8 mouse cellular contexts compared by ENCODE assay signal in genomic region chr11:59505839-59506712, GRCm38 (mm10). TPM values are rescaled to one million over a fixed set of nuclear protein-coding genes. Genes with fewer than 3 reads are reported as not detected.
A peak's percentile ranks its signal among the peaks of the same experiment; 100 is the strongest.
DNase-seq lines count a peak whose midpoint lies in the region; ATAC-seq and TF ChIP-seq lines count a peak whose summit lies in the region.

No protein-coding gene starts in this region.

- H3K27ac ChIP-seq in ES-Bruce4 (ENCODE audit: insufficient read depth, low read length) = peak overlapping the region; percentile 66
- H3K27ac ChIP-seq in forebrain, embryonic 12.5 days = peak overlapping the region; percentile 85
- peak overlapping the region; percentile 92 for H3K27ac ChIP-seq in neural tube, embryonic 15.5 days (replicated peaks)

- intact Hi-C loops in heart, postnatal 10 days (cut with DNase I) = no loop called here

- TF ChIP-seq POLR2A in ES-Bruce4 (IDR thresholded peaks at IDR 0.05; ENCODE audit: insufficient read depth, low read length) = no peak

- peak; percentile 90 for ATAC-seq in forebrain, embryonic 12.5 days (ENCODE audit: low FRiP score)
- peak; percentile 88 for ATAC-seq in neural tube, embryonic 15.5 days (ENCODE audit: low FRiP score)

- peak overlapping the region; percentile 86 for H3K4me3 ChIP-seq in ES-Bruce4 (ENCODE audit: low read depth, low read length)
- peak overlapping the region; percentile 77 for H3K4me3 ChIP-seq in forebrain, embryonic 12.5 days (replicated peaks)
- H3K4me3 ChIP-seq in neural tube, embryonic 15.5 days (replicated peaks) = peak overlapping the region; percentile 84

- under 1% methylated on average over 60 of the region's 71 CpGs for WGBS in forebrain, embryonic 12.5 days
- under 1% methylated on average over 67 of the region's 71 CpGs for WGBS in neural tube, embryonic 15.5 days

- peaks cover 5% of the 10 kb centered on the region for H3K4me1 ChIP-seq in ES-Bruce4 (ENCODE audit: control insufficient read depth, insufficient read depth, low read length)
- H3K4me1 ChIP-seq in forebrain, embryonic 12.5 days = peaks cover 23% of the 10 kb centered on the region
- H3K4me1 ChIP-seq in neural tube, embryonic 15.5 days = peaks cover 24% of the 10 kb centered on the region

- H3K4me2 ChIP-seq in forebrain, embryonic 12.5 days = peak overlapping the region; percentile 90
- peak overlapping the region; percentile 97 for H3K4me2 ChIP-seq in neural tube, embryonic 15.5 days

- TF ChIP-seq CTCF in ES-Bruce4 (IDR thresholded peaks at IDR 0.05; ENCODE audit: low read depth, low read length) = no peak

- peaks cover 34% of the 10 kb centered on the region for H3K36me3 ChIP-seq in ES-Bruce4 (ENCODE audit: control insufficient read depth, insufficient read depth, low read length, poor library complexity, severe bottlenecking)
- H3K36me3 ChIP-seq in forebrain, embryonic 12.5 days (replicated peaks) = peaks cover 37% of the 10 kb centered on the region
- H3K36me3 ChIP-seq in neural tube, embryonic 15.5 days = peaks cover 33% of the 10 kb centered on the region

- no peak for TF ChIP-seq EP300 in ES-Bruce4 (IDR thresholded peaks at IDR 0.05; ENCODE audit: insufficient read depth, low read depth, low read length)

- H3K9ac ChIP-seq in ES-Bruce4 (ENCODE audit: low read depth, poor library complexity, severe bottlenecking) = peak overlapping the region; percentile 90
- peak overlapping the region; percentile 91 for H3K9ac ChIP-seq in forebrain, embryonic 12.5 days
- H3K9ac ChIP-seq in neural tube, embryonic 15.5 days (replicated peaks) = peak overlapping the region; percentile 98

- peak; percentile 36 for DNase-seq in c-Kit-positive CD71-positive TER-119-positive erythroid progenitor cells, embryonic 14.5 days (ENCODE audit: low spot score)
- DNase-seq in heart, postnatal 10 days = peak; percentile 93 to 94
- peak; percentile 92 to 95 for DNase-seq in kidney, postnatal 4 days
- DNase-seq in lung, adult 18-20 months = peak; percentile 89 to 93
- DNase-seq in testis, postnatal 10 days (ENCODE audit: low spot score) = peak; percentile 93

- H3K27me3 ChIP-seq in ES-Bruce4 (ENCODE audit: control insufficient read depth, insufficient read depth, low read length, poor library complexity, severe bottlenecking) = no peaks in the 10 kb centered on the region
- no peaks in the 10 kb centered on the region for H3K27me3 ChIP-seq in forebrain, embryonic 12.5 days
- no peaks in the 10 kb centered on the region for H3K27me3 ChIP-seq in neural tube, embryonic 15.5 days (replicated peaks)

- H3K9me3 ChIP-seq in ES-Bruce4 (replicated peaks; ENCODE audit: control insufficient read depth, insufficient read depth, low read length, poor library complexity, severe bottlenecking) = no peaks in the 10 kb centered on the region
- no peaks in the 10 kb centered on the region for H3K9me3 ChIP-seq in forebrain, embryonic 12.5 days
- H3K9me3 ChIP-seq in neural tube, embryonic 15.5 days (replicated peaks) = no peaks in the 10 kb centered on the region

RNA-seq across cellular contexts. Expression of gene Zkscan17, which starts 20.5 kb away (rescaled TPM):
- 52.5 and 56.8 TPM in 2 replicates for polyA plus RNA-seq in ES-Bruce4 (2011; ENCODE audit: insufficient read depth, insufficient read length, low read depth, missing spikeins)
- polyA plus RNA-seq in forebrain, embryonic 12.5 days (2016; fragmentation: Nextera tagmentation; extraction: Ambion mirVana) = 29.6 and 34.9 TPM in 2 replicates
- 10 to 100 TPM; 21.9 to 25.1 TPM for total RNA-seq in heart, postnatal 10 days (2021)
- polyA plus RNA-seq in neural tube, embryonic 15.5 days (2015; fragmentation: Nextera tagmentation; extraction: Ambion mirVana) = 12.9 and 14.7 TPM in 2 replicates

RNA-seq across cellular contexts. Expression of gene Zfp867, which starts 33.8 kb away (rescaled TPM):
- polyA plus RNA-seq in ES-Bruce4 (2011; ENCODE audit: insufficient read depth, insufficient read length, low read depth, missing spikeins) = 7.5 and 9.4 TPM in 2 replicates
- 11.6 and 12.2 TPM in 2 replicates for polyA plus RNA-seq in forebrain, embryonic 12.5 days (2016; fragmentation: Nextera tagmentation; extraction: Ambion mirVana)
- 1 to 10 TPM; 6.0 to 6.5 TPM for total RNA-seq in heart, postnatal 10 days (2021)
- 8.9 and 10.7 TPM in 2 replicates for polyA plus RNA-seq in neural tube, embryonic 15.5 days (2015; fragmentation: Nextera tagmentation; extraction: Ambion mirVana)

RNA-seq across cellular contexts. Expression of gene Nlrp3, which starts 35.3 kb away (rescaled TPM):
- polyA plus RNA-seq in ES-Bruce4 (2011; ENCODE audit: insufficient read depth, insufficient read length, low read depth, missing spikeins) = 0.17 TPM in 1 of 2 replicates, not detected in the other
- 0.10 TPM in 1 of 2 replicates, not detected in the other for polyA plus RNA-seq in forebrain, embryonic 12.5 days (2016; fragmentation: Nextera tagmentation; extraction: Ambion mirVana)
- under 1 TPM; 0.19 to 0.64 TPM for total RNA-seq in heart, postnatal 10 days (2021)
- polyA plus RNA-seq in neural tube, embryonic 15.5 days (2015; fragmentation: Nextera tagmentation; extraction: Ambion mirVana) = 0.20 and 0.24 TPM in 2 replicates

RNA-seq across cellular contexts. Expression of gene Snap47, which starts 55.1 kb away (rescaled TPM):
- polyA plus RNA-seq in ES-Bruce4 (2011; ENCODE audit: insufficient read depth, insufficient read length, low read depth, missing spikeins) = 70.4 and 78.6 TPM in 2 replicates
- 169 and 173 TPM in 2 replicates for polyA plus RNA-seq in forebrain, embryonic 12.5 days (2016; fragmentation: Nextera tagmentation; extraction: Ambion mirVana)
- 10 to 100 TPM; 39.8 to 41.8 TPM for total RNA-seq in heart, postnatal 10 days (2021)
- 541 and 630 TPM in 2 replicates for polyA plus RNA-seq in neural tube, embryonic 15.5 days (2015; fragmentation: Nextera tagmentation; extraction: Ambion mirVana)

RNA-seq across cellular contexts. Expression of gene Jmjd4, which starts 56.2 kb away (rescaled TPM):
- 12.6 and 13.7 TPM in 2 replicates for polyA plus RNA-seq in ES-Bruce4 (2011; ENCODE audit: insufficient read depth, insufficient read length, low read depth, missing spikeins)
- 13.3 and 15.6 TPM in 2 replicates for polyA plus RNA-seq in forebrain, embryonic 12.5 days (2016; fragmentation: Nextera tagmentation; extraction: Ambion mirVana)
- total RNA-seq in heart, postnatal 10 days (2021) = 10 to 100 TPM; 11.5 to 13.3 TPM
- 20.2 and 20.5 TPM in 2 replicates for polyA plus RNA-seq in neural tube, embryonic 15.5 days (2015; fragmentation: Nextera tagmentation; extraction: Ambion mirVana)

Comparison
In these comparisons a context has a peak if more than half of its experiments do, and no peak if none do; other contexts are left out.
1. Peak in every context shown above with its lines: DNase-seq, ATAC-seq, H3K4me3 ChIP-seq and H3K27ac ChIP-seq.
2. DNase-seq: peak in every context shown above with its lines; median percentile 94 in heart, postnatal 10 days; 94 in kidney, postnatal 4 days; 93 in testis, postnatal 10 days; 91 in lung, adult 18-20 months; 36 in c-Kit-positive CD71-positive TER-119-positive erythroid progenitor cells, embryonic 14.5 days.